Mouse (Mus musculus) cerebellum, postnatal 25 days (tissue): ENCODE results near the gene Rbks.

ENCODE experiments used
- DNase-seq, 2 experiments: peaks; one replicate each; pipeline ENCODE4 v3.0.0; 2021; ENCODE audit warnings: mixed read lengths in 2 of 2

The Rbks gene

GRCm38 (mm10) chr5:31696971-31697643 is at the start of gene Rbks:
Gene Rbks (minus strand): TSS chr5:31697627.
- no peak for DNase-seq

GRCm38 (mm10) chr5:31742521-31743031 is 45.1 kb upstream of the Rbks start:
- no peak for DNase-seq

- no peak for DNase-seq
These were observed 44.5 kb upstream of the Rbks start for GRCm38 (mm10) chr5:31741931-31742330.

GRCm38 (mm10) chr5:31732644-31733338 is 35.4 kb upstream of the Rbks start:
- no peak for DNase-seq

- DNase-seq, result no peak
These were observed 30.0 kb upstream of the Rbks start for GRCm38 (mm10) chr5:31727456-31727855.

GRCm38 (mm10) chr5:31725885-31726284 is 28.5 kb upstream of the Rbks start:
- DNase-seq, result no peak

- peak in 1 of 2 experiments; percentile 43 for DNase-seq
These were observed 27.1 kb upstream of the Rbks start for GRCm38 (mm10) chr5:31724519-31724918.

GRCm38 (mm10) chr5:31715486-31716150 is 18.2 kb upstream of the Rbks start:
- peak in 1 of 2 experiments; percentile 23 for DNase-seq

GRCm38 (mm10) chr5:31713841-31714264 is 16.4 kb upstream of the Rbks start:
- no peak for DNase-seq

- DNase-seq, result no peak
These were observed 15.9 kb upstream of the Rbks start for GRCm38 (mm10) chr5:31713280-31713711.

- no peak for DNase-seq
These were observed 12.0 kb upstream of the Rbks start for GRCm38 (mm10) chr5:31709389-31709788.

GRCm38 (mm10) chr5:31706826-31707225 is 9.4 kb upstream of the Rbks start:
- DNase-seq, result no peak

GRCm38 (mm10) chr5:31704971-31705370 is 7.5 kb upstream of the Rbks start:
- DNase-seq, result no peak

- DNase-seq, result no peak
These were observed 2.0 kb upstream of the Rbks start for GRCm38 (mm10) chr5:31699397-31699796.

- DNase-seq, result no peak
These were observed 1.5 kb upstream of the Rbks start for GRCm38 (mm10) chr5:31698931-31699330.

GRCm38 (mm10) chr5:31698297-31698726 is 885 bp upstream of the Rbks start:
- peak; percentile 83 to 87 for DNase-seq

- DNase-seq, result peak; percentile 96 to 97
These were observed 343 bp upstream of the Rbks start, which contains the start of gene Babam2 for GRCm38 (mm10) chr5:31697644-31698296. Gene Babam2 (plus strand): TSS chr5:31697684.

GRCm38 (mm10) chr5:31693191-31693590 is 4.2 kb downstream of the Rbks start:
- no peak for DNase-seq

GRCm38 (mm10) chr5:31687972-31688371 is 9.5 kb downstream of the Rbks start:
- no peak for DNase-seq

- no peak for DNase-seq
These were observed 11.4 kb downstream of the Rbks start for GRCm38 (mm10) chr5:31686040-31686439.

GRCm38 (mm10) chr5:31682305-31682704 is 15.1 kb downstream of the Rbks start:
- no peak for DNase-seq

GRCm38 (mm10) chr5:31680183-31680582 is 17.2 kb downstream of the Rbks start:
- no peak for DNase-seq

- DNase-seq, result no peak
These were observed 19.4 kb downstream of the Rbks start for GRCm38 (mm10) chr5:31678000-31678399.
